ENCODE assay signal across 13 mouse cellular contexts in the genomic region with DNA sequence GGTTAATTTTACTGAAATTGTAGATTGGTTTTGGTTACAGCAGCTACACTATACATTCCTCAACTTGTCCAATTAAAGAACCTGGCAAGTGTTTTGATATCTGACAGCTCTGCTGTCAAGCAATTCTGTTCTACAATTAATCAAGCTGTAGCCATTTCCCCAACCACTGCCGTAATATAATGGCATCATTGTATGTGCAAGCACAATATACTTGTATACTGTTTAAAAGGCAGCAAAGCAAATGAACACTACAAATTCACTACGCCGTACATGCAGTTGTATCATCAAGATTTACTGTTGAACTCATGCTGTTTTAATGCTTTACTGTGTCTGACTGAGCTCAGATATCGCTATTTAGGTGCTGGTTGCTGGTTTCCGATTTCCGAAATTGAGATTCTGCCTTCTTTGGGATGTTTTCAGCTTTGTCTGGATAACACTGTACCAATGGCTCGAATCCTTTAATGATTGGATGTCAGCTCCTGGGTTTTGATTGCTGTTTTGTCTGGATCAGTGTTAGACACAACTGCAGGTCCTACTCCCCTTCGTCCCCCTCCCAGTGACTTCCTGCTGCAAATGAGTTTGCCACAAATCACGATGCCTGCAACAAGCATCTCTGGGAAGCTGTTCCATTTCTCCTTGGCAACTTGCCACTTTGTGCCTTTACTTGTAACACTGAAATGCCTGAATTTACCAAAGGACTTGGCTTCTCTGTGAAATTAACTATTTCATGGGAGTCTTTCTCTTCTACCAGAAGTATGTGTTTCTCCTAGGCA.
DNase-seq lines count a peak whose midpoint lies in the region; ATAC-seq and TF ChIP-seq lines count a peak whose summit lies in the region.
"Had no signal": no experiment of that assay in that cellular context is flagged by ENCODE, and none has a peak within 500 bp of the region (broad histone marks: within the 10 kb centered on the region; RNA-seq: fewer than 3 reads in every experiment).

No protein-coding gene starts in this region.

- intact Hi-C loops in left cerebral cortex, postnatal 4 days (cut with DNase I): no loop called here
- intact Hi-C loops in left cerebral cortex, adult 2 months (cut with DNase I): no loop called here

- no peak overlapping the region for H3K27ac ChIP-seq in forebrain, embryonic 12.5 days
- no peak overlapping the region for H3K27ac ChIP-seq in forebrain, embryonic 11.5 days (ENCODE audit: low read depth, low read length)
- no peak overlapping the region for H3K27ac ChIP-seq in left cerebral cortex, adult 2 months
- H3K27ac ChIP-seq: stomach, embryonic 15.5 days had no signal

- 58% methylated on average over 9 of the region's 9 CpGs for WGBS in forebrain, embryonic 12.5 days
- 83% methylated on average over 9 of the region's 9 CpGs for WGBS in forebrain, embryonic 11.5 days

- H3K4me1 ChIP-seq in forebrain, embryonic 12.5 days: no peaks in the 10 kb centered on the region
- H3K4me1 ChIP-seq in forebrain, embryonic 11.5 days (replicated peaks; ENCODE audit: control insufficient read depth, insufficient read depth, low read length): no peaks in the 10 kb centered on the region
- H3K4me1 ChIP-seq: stomach, embryonic 15.5 days had no signal

- H3K9me3 ChIP-seq in forebrain, embryonic 12.5 days: no peaks in the 10 kb centered on the region
- no peaks in the 10 kb centered on the region for H3K9me3 ChIP-seq in forebrain, embryonic 11.5 days (ENCODE audit: control insufficient read depth, low read length)
- H3K9me3 ChIP-seq: stomach, embryonic 15.5 days had no signal

- no peak overlapping the region for H3K4me3 ChIP-seq in forebrain, embryonic 12.5 days (replicated peaks)
- H3K4me3 ChIP-seq in forebrain, embryonic 11.5 days (ENCODE audit: low read depth, low read length): no peak overlapping the region
- no peak overlapping the region for H3K4me3 ChIP-seq in left cerebral cortex, adult 2 months
- H3K4me3 ChIP-seq: erythroblast, embryonic 14.5 days; stomach, embryonic 15.5 days had no signal

- no peak for TF ChIP-seq CTCF in left cerebral cortex, adult 2 months (IDR thresholded peaks at IDR 0.05)

- no peak for DNase-seq in forebrain, embryonic 11.5 days (ENCODE audit: low spot score)
- peak; percentile 1 for DNase-seq in left cerebral cortex, postnatal 4 days
- no peak for DNase-seq in left cerebral cortex, adult 2 months (ENCODE audit: extremely low spot score in 1 of 2, low spot score in 2 of 2)
- peak; percentile 39 for DNase-seq in brain, adult 2 months (ENCODE audit: low read depth, low spot score)
- DNase-seq in kidney, postnatal 10 days: peak; percentile 22
- DNase-seq in spleen, postnatal 14 days (ENCODE audit: low spot score in 2 of 2): no peak
- DNase-seq in cerebellum, adult 8-10 months: no peak
- DNase-seq: heart, adult 18-20 months; heart, postnatal 36 days; liver, postnatal 0 days had no signal

- H3K36me3 ChIP-seq in forebrain, embryonic 12.5 days (replicated peaks): no peaks in the 10 kb centered on the region
- no peaks in the 10 kb centered on the region for H3K36me3 ChIP-seq in forebrain, embryonic 11.5 days (ENCODE audit: control insufficient read depth, insufficient read depth, low read length)
- H3K36me3 ChIP-seq: stomach, embryonic 15.5 days had no signal

- no peak overlapping the region for H3K9ac ChIP-seq in forebrain, embryonic 12.5 days
- H3K9ac ChIP-seq in forebrain, embryonic 11.5 days (ENCODE audit: low read length): no peak overlapping the region
- H3K9ac ChIP-seq: liver, postnatal 0 days; stomach, embryonic 15.5 days had no signal

- no peak overlapping the region for H3K4me2 ChIP-seq in forebrain, embryonic 12.5 days
- H3K4me2 ChIP-seq in forebrain, embryonic 11.5 days (ENCODE audit: low read depth, low read length, severe bottlenecking): no peak overlapping the region
- H3K4me2 ChIP-seq: stomach, embryonic 15.5 days had no signal

- H3K27me3 ChIP-seq in forebrain, embryonic 12.5 days: no peaks in the 10 kb centered on the region; the same call in 1 of the 2 replicates
- no peaks in the 10 kb centered on the region for H3K27me3 ChIP-seq in forebrain, embryonic 11.5 days (ENCODE audit: control insufficient read depth, insufficient read depth, low read length)
- H3K27me3 ChIP-seq: stomach, embryonic 15.5 days had no signal

- ATAC-seq in forebrain, embryonic 12.5 days (ENCODE audit: low FRiP score): peak; percentile 33; the same call in 1 of the 2 replicates
- ATAC-seq in forebrain, embryonic 11.5 days (replicated peaks; ENCODE audit: low FRiP score): no peak
- ATAC-seq: liver, postnatal 0 days had no signal

Comparison
In these comparisons a context has a peak if more than half of its experiments do, and no peak if none do; other contexts are left out.
1. DNase-seq: peak in left cerebral cortex, postnatal 4 days (single experiment), brain, adult 2 months (single experiment) and kidney, postnatal 10 days (single experiment); none in forebrain, embryonic 11.5 days (single experiment), left cerebral cortex, adult 2 months (0 of 2), spleen, postnatal 14 days (0 of 2) and cerebellum, adult 8-10 months (single experiment).